Mouse (Mus musculus) stomach, embryonic 16.5 days (tissue): ENCODE measurements around the gene Pi4kb. TPM values are rescaled to one million over a fixed set of nuclear protein-coding genes. Genes with fewer than 3 reads are reported as not detected.

Experiments
- ATAC-seq: fragments of 200-750 bp; cut with Nextera tagmentation; 2 replicates; pipeline ENCODE4 v1.8.0; 2017; ENCODE audit warnings: moderate number of reproducible peaks, moderate TSS enrichment; ENCODE audit not compliant: insufficient read depth, low FRiP score
- H3K27ac ChIP-seq: fragments of 300-500 bp; sonication (generic); 2 replicates; pipeline ENCODE4 v1.5.1; 2014; ENCODE audit warnings: low read length
- H3K27me3 ChIP-seq: fragments of 300-500 bp; sonication (generic); 2 replicates; pipeline ENCODE4 v1.6.1; 2014; ENCODE audit warnings: low read length, control low read depth, mixed read lengths; ENCODE audit not compliant: control insufficient read depth, insufficient read depth
- H3K36me3 ChIP-seq: fragments of 300-500 bp; sonication (generic); 2 replicates; pipeline ENCODE4 v1.6.1; 2014; ENCODE audit warnings: low read length; ENCODE audit not compliant: control insufficient read depth, insufficient read depth
- H3K4me1 ChIP-seq: fragments of 300-500 bp; sonication (generic); 2 replicates; pipeline ENCODE4 v1.6.1; 2014; ENCODE audit warnings: low read length, control low read depth, mixed read lengths; ENCODE audit not compliant: control insufficient read depth, insufficient read depth
- H3K4me2 ChIP-seq: fragments of 300-500 bp; sonication (generic); 2 replicates; pipeline ENCODE4 v1.6.1; 2014; ENCODE audit warnings: low read depth, low read length, mixed read lengths
- H3K4me3 ChIP-seq: fragments of 300-500 bp; sonication (generic); replicated peaks from 2 replicates; pipeline ENCODE4 v1.5.1; 2014; ENCODE audit warnings: mild to moderate bottlenecking, low read length
- H3K9ac ChIP-seq: fragments of 300-500 bp; sonication (generic); 2 replicates; pipeline ENCODE4 v1.6.1; 2014; ENCODE audit warnings: low read length
- H3K9me3 ChIP-seq: fragments of 300-500 bp; sonication (generic); replicated peaks from 2 replicates; pipeline ENCODE4 v1.6.1; 2016; ENCODE audit warnings: low read length, control low read depth; ENCODE audit not compliant: control insufficient read depth
- WGBS: fragments of 180-500 bp; shearing (Covaris S2); extraction: QIAGEN DNeasy Blood & Tissue Kit; methylation state at CpG from one replicate; pipeline ENCODE4 v1.1.7; 2014; 5-methylcytosine and 5-hydroxymethylcytosine counted together
- polyA plus RNA-seq: library from polyadenylated mRNA; unstranded; fragments of >200 nt; fragmentation: Nextera tagmentation; extraction: Ambion mirVana; gene quantifications from 2 replicates; pipeline ENCODE4 v1.2.1, GENCODE M21; 2015

Gene Pi4kb
- polyA plus RNA-seq, 1 experiment from 2014 or later = 17.5 TPM

GRCm38 (mm10) chr3:95005651-95006050, 31.1 kb downstream of the Pi4kb start:
- Histone ChIP-seq H3K27me3 (no peaks in the 10 kb centered on the region), H3K27ac (no peak overlapping the region), H3K9me3 (no peaks in the 10 kb centered on the region), H3K4me1 (peaks cover 5% of the 10 kb centered on the region; the same call in 1 of the 2 replicates), H3K4me2 (no peak overlapping the region), H3K36me3 (peaks cover 16% of the 10 kb centered on the region), H3K4me3 (no peak overlapping the region), H3K9ac (no peak overlapping the region)
- ATAC-seq = no peak
- WGBS = 87% methylated on average over 3 of the region's 3 CpGs

GRCm38 (mm10) chr3:95007706-95008105, 33.2 kb downstream of the Pi4kb start:
- Histone ChIP-seq H3K9me3 (no peaks in the 10 kb centered on the region), H3K27me3 (no peaks in the 10 kb centered on the region), H3K27ac (no peak overlapping the region), H3K9ac (no peak overlapping the region), H3K36me3 (peaks cover 21% of the 10 kb centered on the region), H3K4me2 (no peak overlapping the region), H3K4me3 (no peak overlapping the region), H3K4me1 (peaks cover 5% of the 10 kb centered on the region; the same call in 1 of the 2 replicates)
- WGBS = 86% methylated on average over 9 of the region's 9 CpGs
- ATAC-seq = no peak

- no peak overlapping the region for H3K27ac ChIP-seq
- peaks cover 17% of the 10 kb centered on the region for H3K36me3 ChIP-seq
- H3K4me1 ChIP-seq = peaks cover 19% of the 10 kb centered on the region; the same call in 1 of the 2 replicates
- no peaks in the 10 kb centered on the region for H3K9me3 ChIP-seq
- H3K4me3 ChIP-seq = no peak overlapping the region
- no peak overlapping the region for H3K9ac ChIP-seq
- H3K4me2 ChIP-seq = no peak overlapping the region
- ATAC-seq = no peak
- 71% methylated on average over 7 of the region's 7 CpGs for WGBS
- H3K27me3 ChIP-seq = no peaks in the 10 kb centered on the region
These were observed 35.9 kb downstream of the Pi4kb start for GRCm38 (mm10) chr3:95010396-95010795.

GRCm38 (mm10) chr3:95012982-95013381, 38.5 kb downstream of the Pi4kb start:
- peaks cover 15% of the 10 kb centered on the region for H3K36me3 ChIP-seq
- no peak overlapping the region for H3K4me3 ChIP-seq
- peaks cover 23% of the 10 kb centered on the region; the same call in 1 of the 2 replicates for H3K4me1 ChIP-seq
- H3K27me3 ChIP-seq = no peaks in the 10 kb centered on the region
- WGBS = 66% methylated on average over 3 of the region's 3 CpGs
- H3K4me2 ChIP-seq = no peak overlapping the region
- H3K9me3 ChIP-seq = no peaks in the 10 kb centered on the region
- no peak overlapping the region for H3K27ac ChIP-seq
- H3K9ac ChIP-seq = no peak overlapping the region
- no peak for ATAC-seq

- peaks cover 8% of the 10 kb centered on the region; the same call in 1 of the 2 replicates for H3K36me3 ChIP-seq
- peak overlapping the region; percentile 87 for H3K4me2 ChIP-seq
- peak overlapping the region; percentile 70; the same call in 1 of the 2 replicates for H3K27ac ChIP-seq
- peak overlapping the region; percentile 81 for H3K9ac ChIP-seq
- H3K9me3 ChIP-seq = no peaks in the 10 kb centered on the region
- peak overlapping the region; percentile 81 for H3K4me3 ChIP-seq
- 16% methylated on average over 13 of the region's 13 CpGs for WGBS
- peaks cover 23% of the 10 kb centered on the region; the same call in 1 of the 2 replicates for H3K4me1 ChIP-seq
- no peak for ATAC-seq
- H3K27me3 ChIP-seq = no peaks in the 10 kb centered on the region
These were observed 39.3 kb downstream of the Pi4kb start for GRCm38 (mm10) chr3:95013699-95014427.

GRCm38 (mm10) chr3:95014428-95015151, 40.1 kb downstream of the Pi4kb start:
- peaks cover 8% of the 10 kb centered on the region; the same call in 1 of the 2 replicates for H3K36me3 ChIP-seq
- peak overlapping the region; percentile 87 for H3K4me2 ChIP-seq
- peak; percentile 0; the same call in 1 of the 2 replicates for ATAC-seq
- peak overlapping the region; percentile 70 for H3K27ac ChIP-seq
- no peaks in the 10 kb centered on the region for H3K9me3 ChIP-seq
- no peaks in the 10 kb centered on the region for H3K27me3 ChIP-seq
- H3K9ac ChIP-seq = peak overlapping the region; percentile 81
- H3K4me3 ChIP-seq = peak overlapping the region; percentile 81
- H3K4me1 ChIP-seq = peaks cover 23% of the 10 kb centered on the region; the same call in 1 of the 2 replicates
- WGBS = under 1% methylated on average over 44 of the region's 44 CpGs

- Histone ChIP-seq H3K4me3 (peak within 1 kb of the TSS; percentile 81), H3K27me3 (no peaks in the 10 kb centered on the region), H3K9ac (peak within 1 kb of the TSS; percentile 84), H3K4me1 (peaks cover 23% of the 10 kb centered on the region; the same call in 1 of the 2 replicates), H3K4me2 (peak within 1 kb of the TSS; percentile 87), H3K9me3 (no peaks in the 10 kb centered on the region), H3K36me3 (peaks cover 7% of the 10 kb centered on the region; the same call in 1 of the 2 replicates), H3K27ac (peak within 1 kb of the TSS; percentile 99)
- ATAC-seq = peak; percentile 98
- under 1% methylated on average over 34 of the region's 37 CpGs for WGBS
These were observed 40.9 kb downstream of the Pi4kb start, which contains the start of gene Zfp687 for GRCm38 (mm10) chr3:95015337-95015872. TSS of gene Zfp687 (minus strand) at chr3:95015448.

- WGBS = under 1% methylated on average over 40 of the region's 40 CpGs
- Histone ChIP-seq H3K4me2 (peak overlapping the region; percentile 58), H3K36me3 (0 out of 2 replicates have a peak, but pooled peaks cover 2% of the 10 kb centered on the region), H3K4me3 (peak overlapping the region; percentile 81), H3K4me1 (peaks cover 23% of the 10 kb centered on the region; the same call in 1 of the 2 replicates), H3K27ac (peak overlapping the region; percentile 99), H3K27me3 (no peaks in the 10 kb centered on the region), H3K9ac (peak overlapping the region; percentile 84), H3K9me3 (no peaks in the 10 kb centered on the region)
- ATAC-seq = peak; percentile 82
These were observed 41.5 kb downstream of the Pi4kb start for GRCm38 (mm10) chr3:95015891-95016531.
